Mouse (Mus musculus): ENCODE measurements at regions not wholly inside any gene's neighbourhood (a gene's known extent, or its start where the extent isn't known, plus 50 kb on each side); places are given as distances from the start of the nearest gene placed in this dataset.

- TF ChIP-seq POLR2A (IDR thresholded peaks at IDR 0.05; ENCODE audit: control insufficient read depth, low read depth, low read length) = no peak
- no peak for TF ChIP-seq CTCF (IDR thresholded peaks at IDR 0.05; ENCODE audit: control insufficient read depth, insufficient read depth, insufficient replicate concordance, low read depth, low read length)
Observed at GRCm38 (mm10) chr14:64524641-64525040, 420.6 kb downstream of the Prss52 start.

Measured in testis, adult 2 months (tissue).